Mouse (Mus musculus): ENCODE results near the gene Ankrd55. TPM values are rescaled to one million over a fixed set of nuclear protein-coding genes. Genes with fewer than 3 reads are reported as not detected.
"Not testable (repeated sequence)": the region's sequence is repeated elsewhere in the genome, so short reads cannot be mapped to it uniquely, and the experiment has no call there.

Gene Ankrd55
- polyA plus RNA-seq, 1 experiment from 2014 or later = 11.0 TPM

DNA sequence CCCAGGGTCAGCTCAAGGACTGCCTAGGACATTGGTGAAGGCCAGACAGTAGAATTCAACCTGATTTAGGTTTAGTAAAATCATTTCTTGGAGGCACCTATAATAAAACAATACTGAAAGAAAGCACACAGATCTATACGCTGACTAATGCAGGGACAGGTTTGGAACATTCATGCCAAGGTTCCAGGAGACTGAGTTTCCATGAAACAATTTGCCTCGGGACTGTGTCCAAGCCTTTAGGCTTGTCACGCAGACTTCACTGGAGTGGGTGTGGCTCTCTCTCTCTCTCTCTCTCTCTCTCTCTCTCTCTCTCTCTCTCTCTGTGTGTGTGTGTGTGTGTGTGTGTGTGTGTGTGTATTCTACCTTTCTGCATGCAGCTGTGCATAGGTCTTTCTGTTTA lies 23.4 kb downstream of the Ankrd55 start:
- H3K36me3 ChIP-seq (ENCODE audit: control insufficient read depth, insufficient read depth, low read length); H3K27ac ChIP-seq (ENCODE audit: low read length); H3K4me3 ChIP-seq (ENCODE audit: low read depth, low read length); H3K9me3 ChIP-seq (replicated peaks; ENCODE audit: control insufficient read depth, low read length, poor library complexity, severe bottlenecking); H3K9ac ChIP-seq (ENCODE audit: low read depth, low read length); ATAC-seq; H3K27me3 ChIP-seq (ENCODE audit: control insufficient read depth, insufficient read depth, low read depth, low read length); H3K4me1 ChIP-seq (ENCODE audit: control insufficient read depth, insufficient read depth, low read length); H3K4me2 ChIP-seq (ENCODE audit: low read length): not testable (repeated sequence)
- WGBS = 79% methylated on average over 3 of the region's 3 CpGs

DNA sequence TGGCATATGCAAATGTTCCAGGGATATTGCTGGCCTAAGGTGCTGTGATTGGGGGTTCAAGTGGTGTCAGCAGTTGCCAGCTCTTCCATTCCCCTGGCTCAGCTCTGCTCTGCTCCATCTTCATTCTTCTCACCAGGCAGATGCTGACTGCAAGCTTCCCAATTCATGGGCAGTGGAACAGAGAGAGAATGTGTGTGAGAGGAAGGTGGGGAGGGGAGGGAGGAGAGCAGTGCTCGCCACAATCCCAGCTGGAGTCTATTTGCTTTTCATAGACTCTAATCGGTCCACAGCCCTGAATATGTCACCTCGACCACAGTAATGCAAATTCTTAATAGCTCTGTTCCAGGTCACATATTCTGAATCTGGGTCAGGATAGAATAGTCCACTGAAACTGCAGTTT lies 27.2 kb downstream of the Ankrd55 start:
- peak; percentile 28; the same call in 1 of the 2 replicates for ATAC-seq
- H3K9ac ChIP-seq (ENCODE audit: low read depth, low read length) = no peak overlapping the region
- 0 out of 2 replicates have a peak, but pooled peaks cover 2% of the 10 kb centered on the region for H3K9me3 ChIP-seq (replicated peaks; ENCODE audit: control insufficient read depth, low read length, poor library complexity, severe bottlenecking)

GRCm38 (mm10) chr13:112316622-112317482 lies 28.6 kb downstream of the Ankrd55 start:
- ATAC-seq = no peak
- WGBS = 81% methylated on average over 11 of the region's 11 CpGs
- Histone ChIP-seq H3K36me3 (ENCODE audit: control insufficient read depth, insufficient read depth, low read length) (peaks cover 7% of the 10 kb centered on the region), H3K4me1 (ENCODE audit: control insufficient read depth, insufficient read depth, low read length) (0 out of 2 replicates have a peak, but pooled peaks cover 3% of the 10 kb centered on the region), H3K9me3 (replicated peaks; ENCODE audit: control insufficient read depth, low read length, poor library complexity, severe bottlenecking) (0 out of 2 replicates have a peak, but pooled peaks cover 2% of the 10 kb centered on the region), H3K9ac (ENCODE audit: low read depth, low read length) (no peak overlapping the region), H3K4me2 (ENCODE audit: low read length) (no peak overlapping the region), H3K4me3 (ENCODE audit: low read depth, low read length) (no peak overlapping the region), H3K27ac (ENCODE audit: low read length) (no peak overlapping the region), H3K27me3 (ENCODE audit: control insufficient read depth, insufficient read depth, low read depth, low read length) (no peaks in the 10 kb centered on the region)

More for the DNA sequence above, 27.2 kb downstream of the Ankrd55 start:
- 0 out of 2 replicates have a peak, but pooled peaks cover 3% of the 10 kb centered on the region for H3K4me1 ChIP-seq (ENCODE audit: control insufficient read depth, insufficient read depth, low read length)
- 13% methylated on average over 3 of the region's 3 CpGs for WGBS
- H3K4me3 ChIP-seq (ENCODE audit: low read depth, low read length) = no peak overlapping the region
- no peaks in the 10 kb centered on the region for H3K27me3 ChIP-seq (ENCODE audit: control insufficient read depth, insufficient read depth, low read depth, low read length)
- H3K27ac ChIP-seq (ENCODE audit: low read length) = no peak overlapping the region
- peaks cover 7% of the 10 kb centered on the region for H3K36me3 ChIP-seq (ENCODE audit: control insufficient read depth, insufficient read depth, low read length)
- H3K4me2 ChIP-seq (ENCODE audit: low read length) = no peak overlapping the region

- Histone ChIP-seq H3K4me2 (ENCODE audit: low read length) (no peak overlapping the region), H3K27ac (ENCODE audit: low read length) (no peak overlapping the region), H3K36me3 (ENCODE audit: control insufficient read depth, insufficient read depth, low read length) (peaks cover 7% of the 10 kb centered on the region), H3K4me1 (ENCODE audit: control insufficient read depth, insufficient read depth, low read length) (0 out of 2 replicates have a peak, but pooled peaks cover 3% of the 10 kb centered on the region), H3K27me3 (ENCODE audit: control insufficient read depth, insufficient read depth, low read depth, low read length) (no peaks in the 10 kb centered on the region), H3K4me3 (ENCODE audit: low read depth, low read length) (no peak overlapping the region), H3K9ac (ENCODE audit: low read depth, low read length) (no peak overlapping the region), H3K9me3 (replicated peaks; ENCODE audit: control insufficient read depth, low read length, poor library complexity, severe bottlenecking) (0 out of 2 replicates have a peak, but pooled peaks cover 2% of the 10 kb centered on the region)
- WGBS = 90% methylated on average over 8 of the region's 8 CpGs
- ATAC-seq = no peak
These were observed 29.9 kb downstream of the Ankrd55 start for GRCm38 (mm10) chr13:112318124-112318523.

DNA sequence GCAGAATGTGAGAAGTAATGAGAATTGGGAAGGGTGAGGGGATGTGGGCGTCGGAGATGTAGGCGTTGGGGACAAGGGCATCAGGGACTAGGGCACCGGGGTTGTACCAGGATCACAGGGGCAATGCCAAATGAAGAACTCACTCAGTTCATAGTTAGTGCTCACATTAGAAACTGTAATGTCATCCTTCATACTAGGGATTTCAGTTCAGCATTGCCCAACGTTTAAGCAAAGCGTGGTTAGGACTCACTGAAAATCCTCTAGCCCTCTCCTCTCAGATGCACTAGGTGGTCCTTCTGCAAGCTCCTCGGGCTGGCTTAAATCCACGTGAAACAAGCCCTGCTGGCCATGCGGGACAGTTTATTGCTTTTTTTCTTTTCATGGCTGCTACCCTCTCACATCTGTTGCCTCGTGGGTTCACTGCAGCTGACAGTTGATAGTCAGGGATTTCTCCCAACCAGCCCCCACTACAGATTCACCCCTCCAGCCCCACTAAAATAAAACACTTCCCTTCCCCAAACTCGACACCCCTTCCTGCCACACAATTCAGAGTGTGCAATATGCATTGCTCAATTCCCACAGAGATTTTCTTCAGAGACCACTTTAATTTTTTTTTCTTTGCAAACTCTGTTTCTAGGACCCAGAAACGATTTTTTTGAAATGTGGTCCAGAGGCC lies 35.5 kb downstream of the Ankrd55 start:
- no peaks in the 10 kb centered on the region for H3K27me3 ChIP-seq (ENCODE audit: control insufficient read depth, insufficient read depth, low read depth, low read length)
- ATAC-seq = no peak
- no peak overlapping the region for H3K27ac ChIP-seq (ENCODE audit: low read length)

DNA sequence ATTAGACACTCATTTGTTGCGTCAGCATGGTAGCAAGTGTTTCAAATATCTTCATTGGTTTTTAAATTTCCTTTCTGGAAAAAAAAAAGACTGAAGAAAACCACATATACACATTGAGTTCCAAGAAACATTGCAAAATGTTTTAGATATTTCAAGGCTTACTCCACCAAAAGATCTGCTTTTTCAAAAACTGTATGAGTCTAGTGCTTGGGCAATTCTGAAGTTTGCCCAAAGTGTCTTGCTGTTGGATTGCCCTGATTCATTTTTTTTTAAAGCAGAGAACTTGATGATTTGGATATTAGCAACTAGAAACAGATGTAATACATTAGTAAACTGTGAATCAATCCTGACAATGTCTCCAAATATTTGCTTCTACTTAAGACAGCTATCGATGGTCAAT lies 36.9 kb downstream of the Ankrd55 start:
- no peaks in the 10 kb centered on the region; the same call in 1 of the 2 replicates for H3K4me1 ChIP-seq (ENCODE audit: control insufficient read depth, insufficient read depth, low read length)
- H3K27ac ChIP-seq (ENCODE audit: low read length) = no peak overlapping the region
- 100% methylated on average over 2 of the region's 2 CpGs for WGBS
- no peak overlapping the region for H3K4me3 ChIP-seq (ENCODE audit: low read depth, low read length)
- no peak for ATAC-seq
- no peak overlapping the region for H3K9ac ChIP-seq (ENCODE audit: low read depth, low read length)
- no peaks in the 10 kb centered on the region for H3K9me3 ChIP-seq (replicated peaks; ENCODE audit: control insufficient read depth, low read length, poor library complexity, severe bottlenecking)
- no peak overlapping the region for H3K4me2 ChIP-seq (ENCODE audit: low read length)
- H3K36me3 ChIP-seq (ENCODE audit: control insufficient read depth, insufficient read depth, low read length) = peaks cover 2% of the 10 kb centered on the region; the same call in 1 of the 2 replicates
- H3K27me3 ChIP-seq (ENCODE audit: control insufficient read depth, insufficient read depth, low read depth, low read length) = no peaks in the 10 kb centered on the region

More for the DNA sequence above, 35.5 kb downstream of the Ankrd55 start:
- WGBS = 70% methylated on average over 12 of the region's 12 CpGs
- Histone ChIP-seq H3K9ac (ENCODE audit: low read depth, low read length) (no peak overlapping the region), H3K4me2 (ENCODE audit: low read length) (no peak overlapping the region), H3K4me1 (ENCODE audit: control insufficient read depth, insufficient read depth, low read length) (no peaks in the 10 kb centered on the region), H3K9me3 (replicated peaks; ENCODE audit: control insufficient read depth, low read length, poor library complexity, severe bottlenecking) (0 out of 2 replicates have a peak, but pooled peaks cover 2% of the 10 kb centered on the region), H3K4me3 (ENCODE audit: low read depth, low read length) (no peak overlapping the region), H3K36me3 (ENCODE audit: control insufficient read depth, insufficient read depth, low read length) (peaks cover 8% of the 10 kb centered on the region)

GRCm38 (mm10) chr13:112326403-112326802 lies 38.2 kb downstream of the Ankrd55 start:
- 86% methylated on average over 7 of the region's 7 CpGs for WGBS
- no peak for ATAC-seq

DNA sequence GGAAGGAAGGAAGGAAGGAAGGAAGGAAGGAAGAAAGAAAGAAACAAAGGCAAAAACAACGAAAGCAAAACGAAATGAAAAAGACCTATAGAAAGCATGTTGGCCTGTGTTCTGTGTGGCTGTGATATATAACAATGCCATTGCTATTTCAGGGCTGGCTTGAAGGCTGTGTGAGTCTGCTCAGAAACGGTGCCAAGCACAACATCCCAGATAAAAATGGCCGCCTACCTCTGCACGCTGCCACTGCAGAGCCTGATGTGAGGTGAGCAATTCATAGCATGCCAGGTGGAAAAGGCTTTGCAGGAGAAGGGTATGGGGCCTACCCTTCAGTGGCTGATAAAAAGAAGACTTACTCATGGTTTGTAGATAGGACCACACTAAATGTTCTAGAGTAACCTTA lies 38.7 kb downstream of the Ankrd55 start:
- Histone ChIP-seq H3K27me3 (ENCODE audit: control insufficient read depth, insufficient read depth, low read depth, low read length) (no peaks in the 10 kb centered on the region), H3K27ac (ENCODE audit: low read length) (no peak overlapping the region), H3K9me3 (replicated peaks; ENCODE audit: control insufficient read depth, low read length, poor library complexity, severe bottlenecking) (no peaks in the 10 kb centered on the region), H3K4me1 (ENCODE audit: control insufficient read depth, insufficient read depth, low read length) (peaks cover 15% of the 10 kb centered on the region), H3K9ac (ENCODE audit: low read depth, low read length) (no peak overlapping the region), H3K36me3 (ENCODE audit: control insufficient read depth, insufficient read depth, low read length) (0 out of 2 replicates have a peak, but pooled peaks cover 2% of the 10 kb centered on the region), H3K4me3 (ENCODE audit: low read depth, low read length) (no peak overlapping the region), H3K4me2 (ENCODE audit: low read length) (no peak overlapping the region)
- no peak for ATAC-seq
- 90% methylated on average over 5 of the region's 5 CpGs for WGBS

More at GRCm38 (mm10) chr13:112326403-112326802, 38.2 kb downstream of the Ankrd55 start:
- Histone ChIP-seq H3K9me3 (replicated peaks; ENCODE audit: control insufficient read depth, low read length, poor library complexity, severe bottlenecking) (no peaks in the 10 kb centered on the region), H3K4me3 (ENCODE audit: low read depth, low read length) (no peak overlapping the region), H3K27ac (ENCODE audit: low read length) (no peak overlapping the region), H3K36me3 (ENCODE audit: control insufficient read depth, insufficient read depth, low read length) (0 out of 2 replicates have a peak, but pooled peaks cover 2% of the 10 kb centered on the region), H3K4me1 (ENCODE audit: control insufficient read depth, insufficient read depth, low read length) (peaks cover 11% of the 10 kb centered on the region), H3K4me2 (ENCODE audit: low read length) (no peak overlapping the region), H3K27me3 (ENCODE audit: control insufficient read depth, insufficient read depth, low read depth, low read length) (no peaks in the 10 kb centered on the region), H3K9ac (ENCODE audit: low read depth, low read length) (no peak overlapping the region)
